Mouse (Mus musculus) kidney, postnatal 36 days (tissue): ENCODE results near the gene Hmg20b.

ENCODE experiments used
- DNase-seq, 2 experiments: peaks; one replicate each; pipeline ENCODE4 v3.0.0; 2021 to 2022; ENCODE audit warnings: mixed read lengths in 2 of 2

Gene Hmg20b

GRCm38 (mm10) chr10:81377793-81378552 lies 27.7 kb upstream of the Hmg20b start, which contains the start of gene Fzr1:
Gene Fzr1 (minus strand): TSS chr10:81378516.
- DNase-seq = no peak

- DNase-seq = no peak
Measured at GRCm38 (mm10) chr10:81377362-81377664, 27.0 kb upstream of the Hmg20b start.

- DNase-seq = no peak
Measured at GRCm38 (mm10) chr10:81376561-81377361, 26.5 kb upstream of the Hmg20b start.

- DNase-seq = no peak
Measured at GRCm38 (mm10) chr10:81375322-81375721, 25.0 kb upstream of the Hmg20b start.

GRCm38 (mm10) chr10:81367207-81367495 lies 16.9 kb upstream of the Hmg20b start:
- no peak for DNase-seq

GRCm38 (mm10) chr10:81366477-81367206 lies 16.4 kb upstream of the Hmg20b start:
- peak; percentile 46 to 49 for DNase-seq

GRCm38 (mm10) chr10:81365672-81366476 lies 15.6 kb upstream of the Hmg20b start, which contains the start of gene 4930404N11Rik:
Gene 4930404N11Rik (minus strand): TSS chr10:81365816.
- no peak for DNase-seq

GRCm38 (mm10) chr10:81365073-81365472 lies 14.8 kb upstream of the Hmg20b start:
- no peak for DNase-seq

GRCm38 (mm10) chr10:81364666-81365065 lies 14.4 kb upstream of the Hmg20b start:
- peak in 1 of 2 experiments; percentile 37 for DNase-seq

- peak in 1 of 2 experiments; percentile 78 for DNase-seq
Measured at GRCm38 (mm10) chr10:81363436-81364346, 13.4 kb upstream of the Hmg20b start.

GRCm38 (mm10) chr10:81362336-81362949 lies 12.2 kb upstream of the Hmg20b start:
- DNase-seq = no peak

- DNase-seq = no peak
Measured at GRCm38 (mm10) chr10:81360721-81361120, 10.4 kb upstream of the Hmg20b start.

- DNase-seq = peak; percentile 53 to 75
Measured at GRCm38 (mm10) chr10:81358841-81359240, 8.6 kb upstream of the Hmg20b start.

- DNase-seq = no peak
Measured at GRCm38 (mm10) chr10:81358209-81358608, 7.9 kb upstream of the Hmg20b start.

- DNase-seq = peak; percentile 94 to 96
Measured at GRCm38 (mm10) chr10:81356991-81357844, 6.9 kb upstream of the Hmg20b start, which contains the start of gene Mfsd12. Gene Mfsd12 (plus strand): TSS chr10:81357491.

GRCm38 (mm10) chr10:81356352-81356990 lies 6.2 kb upstream of the Hmg20b start:
- DNase-seq = peak; percentile 60 to 62

- no peak for DNase-seq
Measured at GRCm38 (mm10) chr10:81355533-81355932, 5.3 kb upstream of the Hmg20b start.

- no peak for DNase-seq
Measured at GRCm38 (mm10) chr10:81354738-81355477, 4.6 kb upstream of the Hmg20b start.
